Mouse (Mus musculus) bone marrow, adult 2 months (tissue): ENCODE data around the gene Sorcs1.

Experiments used
- CTCF ChIP-seq: fragments of 200-500 bp; IDR thresholded peaks from 2 replicates; pipeline ENCODE4 v1.5.1; 2011; ENCODE audit warnings: low read length, control low read depth; ENCODE audit not compliant: control insufficient read depth, insufficient read depth
- POLR2A ChIP-seq: fragments of 200-500 bp; IDR thresholded peaks from 2 replicates; pipeline ENCODE4 v1.6.1; 2011; ENCODE audit warnings: low read depth, mild to moderate bottlenecking, control low read depth, low read length, borderline replicate concordance; ENCODE audit not compliant: control insufficient read depth

GRCm38 (mm10) chr19:50676578-50677524 lies 1.6 kb downstream of the Sorcs1 start:
- no peak for TF ChIP-seq POLR2A
- no peak for TF ChIP-seq CTCF
